Mouse (Mus musculus): ENCODE measurements at regions not wholly inside any gene's neighbourhood (a gene's known extent, or its start where the extent isn't known, plus 50 kb on each side); places are given as distances from the start of the nearest gene placed in this dataset.
"Not testable (repeated sequence)": the region's sequence is repeated elsewhere in the genome, so short reads cannot be mapped to it uniquely, and the experiment has no call there.

DNA sequence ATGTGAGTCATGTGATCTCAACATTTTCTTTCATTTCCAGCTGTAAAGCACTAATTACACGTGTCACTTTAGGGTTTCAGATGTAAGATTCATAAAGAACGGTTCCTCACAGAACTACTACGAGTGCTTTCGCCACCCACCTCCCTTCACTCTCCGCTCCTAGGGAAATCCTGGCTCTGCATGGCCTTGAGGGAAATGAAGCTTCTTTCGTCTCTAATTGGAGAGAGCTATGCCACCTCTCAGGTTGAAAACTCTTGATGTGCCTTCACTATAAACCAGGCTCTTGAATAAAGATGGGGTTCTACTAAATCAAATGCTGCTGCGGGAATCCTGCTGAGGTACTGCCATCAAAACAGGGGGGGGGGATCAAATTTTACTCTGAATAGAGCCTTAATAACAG lies 686.0 kb upstream of the Hs3st1 start:
- Histone ChIP-seq H3K27ac (no peak overlapping the region), H3K4me2 (no peak overlapping the region), H3K4me1 (no peaks in the 10 kb centered on the region), H3K27me3 (no peaks in the 10 kb centered on the region), H3K9me3 (replicated peaks) (no peaks in the 10 kb centered on the region), H3K9ac (no peak overlapping the region), H3K4me3 (replicated peaks) (no peak overlapping the region), H3K36me3 (no peaks in the 10 kb centered on the region)
- no peak for ATAC-seq (replicated peaks; ENCODE audit: low FRiP score)
- 68% methylated on average over 7 of the region's 7 CpGs for WGBS

DNA sequence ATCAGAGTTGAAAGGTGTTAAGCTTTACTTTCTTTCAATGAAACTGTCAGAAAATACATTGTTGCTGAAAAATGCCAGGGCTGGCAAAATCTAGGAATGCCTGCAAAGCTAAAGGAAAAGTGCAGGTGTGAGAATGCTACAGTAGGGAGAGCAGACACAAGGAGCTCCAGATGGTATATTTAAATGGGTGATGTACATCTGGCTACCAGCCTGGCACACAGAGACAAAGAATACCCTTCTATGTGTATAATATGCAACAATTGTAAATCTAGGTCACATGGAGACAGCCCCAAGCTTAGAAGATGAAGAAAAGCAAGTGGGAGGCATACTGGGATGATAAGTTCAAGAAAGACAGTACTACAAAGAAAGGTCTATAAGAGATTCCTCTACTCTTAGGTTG lies 647.4 kb upstream of the Hs3st1 start:
- Histone ChIP-seq H3K27me3 (no peaks in the 10 kb centered on the region), H3K4me3 (replicated peaks) (no peak overlapping the region), H3K4me1 (no peaks in the 10 kb centered on the region), H3K9ac (no peak overlapping the region), H3K27ac (no peak overlapping the region), H3K9me3 (replicated peaks) (no peaks in the 10 kb centered on the region), H3K36me3 (no peaks in the 10 kb centered on the region), H3K4me2 (no peak overlapping the region)
- no peak for ATAC-seq (replicated peaks; ENCODE audit: low FRiP score)

DNA sequence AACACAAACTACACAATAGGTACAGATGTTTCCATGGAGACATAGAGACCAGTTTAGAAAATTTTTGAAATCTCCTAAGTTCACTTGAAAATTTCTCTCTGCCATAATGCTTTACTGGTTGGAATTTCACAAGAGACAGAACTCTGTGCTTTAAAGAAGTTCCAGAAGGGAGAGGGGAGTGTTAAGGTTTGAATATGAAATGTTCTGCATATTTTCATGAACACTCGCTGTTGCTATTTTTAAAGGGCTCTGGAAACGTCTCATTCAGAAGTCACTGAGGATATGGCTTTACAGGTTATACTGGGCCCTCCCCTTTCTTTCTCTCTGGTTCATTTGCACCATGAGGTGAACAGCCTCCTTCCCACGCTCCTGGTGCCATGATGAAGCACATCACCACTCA lies 639.5 kb upstream of the Hs3st1 start:
- Histone ChIP-seq H3K27ac (no peak overlapping the region), H3K4me1 (no peaks in the 10 kb centered on the region), H3K9ac (no peak overlapping the region), H3K27me3 (no peaks in the 10 kb centered on the region), H3K4me3 (replicated peaks) (no peak overlapping the region), H3K4me2 (no peak overlapping the region), H3K9me3 (replicated peaks) (no peaks in the 10 kb centered on the region), H3K36me3 (no peaks in the 10 kb centered on the region)
- WGBS, result 65% methylated on average over 3 of the region's 3 CpGs
- ATAC-seq (replicated peaks; ENCODE audit: low FRiP score), result no peak

DNA sequence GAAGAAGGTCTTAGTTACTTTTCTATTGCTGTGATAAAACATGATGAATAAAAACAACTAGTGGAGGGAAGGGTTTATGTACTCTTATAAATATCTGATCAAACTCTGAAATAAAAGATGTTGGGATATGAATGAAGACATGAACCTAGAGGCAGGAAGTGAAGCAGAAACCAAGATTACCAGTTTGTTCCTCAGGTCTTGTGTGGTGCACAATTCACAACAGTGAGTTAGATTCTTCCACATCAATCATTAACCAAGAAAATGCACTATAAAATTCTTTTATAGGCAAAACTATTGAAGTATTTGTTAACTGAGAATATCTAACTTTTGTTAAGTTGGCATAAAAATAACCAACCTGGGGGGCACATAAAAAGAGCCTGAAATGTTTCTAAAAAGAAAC lies 634.3 kb upstream of the Hs3st1 start:
- H3K9ac ChIP-seq, result no peak overlapping the region
- no peaks in the 10 kb centered on the region for H3K9me3 ChIP-seq (replicated peaks)
- no peak overlapping the region for H3K4me2 ChIP-seq
- no peak overlapping the region for H3K4me3 ChIP-seq (replicated peaks)
- ATAC-seq (replicated peaks; ENCODE audit: low FRiP score), result 0 out of 2 replicates have a peak, but pooled peaks have one; percentile 54
- no peaks in the 10 kb centered on the region for H3K4me1 ChIP-seq
- no peak overlapping the region for H3K27ac ChIP-seq
- H3K36me3 ChIP-seq, result no peaks in the 10 kb centered on the region
- H3K27me3 ChIP-seq, result no peaks in the 10 kb centered on the region

DNA sequence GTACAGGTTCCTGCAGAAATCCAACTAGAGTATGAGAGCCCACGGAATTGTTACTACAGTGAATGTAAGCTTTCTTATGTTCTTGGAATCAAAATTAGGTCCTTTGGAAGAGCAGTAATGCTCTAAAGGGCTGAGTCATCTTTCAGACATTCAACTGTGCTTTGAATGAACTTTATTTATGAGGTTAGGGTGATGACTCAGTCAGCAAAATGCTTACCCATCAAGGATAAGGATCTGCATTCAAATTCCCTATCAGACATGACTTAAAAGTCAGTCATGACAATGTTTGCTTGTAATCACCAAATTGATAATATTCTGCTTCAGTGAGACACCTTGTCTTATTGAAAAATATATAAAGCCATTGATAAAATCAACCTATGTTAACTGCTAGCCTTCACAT lies 611.7 kb upstream of the Hs3st1 start:
- Histone ChIP-seq H3K4me1 (no peaks in the 10 kb centered on the region), H3K27ac (no peak overlapping the region), H3K36me3 (no peaks in the 10 kb centered on the region), H3K9me3 (replicated peaks) (no peaks in the 10 kb centered on the region), H3K9ac (no peak overlapping the region), H3K4me2 (no peak overlapping the region), H3K27me3 (no peaks in the 10 kb centered on the region), H3K4me3 (replicated peaks) (no peak overlapping the region)
- ATAC-seq (replicated peaks; ENCODE audit: low FRiP score), result no peak
- WGBS, result 97% methylated on average over 1 of the region's 1 CpGs

DNA sequence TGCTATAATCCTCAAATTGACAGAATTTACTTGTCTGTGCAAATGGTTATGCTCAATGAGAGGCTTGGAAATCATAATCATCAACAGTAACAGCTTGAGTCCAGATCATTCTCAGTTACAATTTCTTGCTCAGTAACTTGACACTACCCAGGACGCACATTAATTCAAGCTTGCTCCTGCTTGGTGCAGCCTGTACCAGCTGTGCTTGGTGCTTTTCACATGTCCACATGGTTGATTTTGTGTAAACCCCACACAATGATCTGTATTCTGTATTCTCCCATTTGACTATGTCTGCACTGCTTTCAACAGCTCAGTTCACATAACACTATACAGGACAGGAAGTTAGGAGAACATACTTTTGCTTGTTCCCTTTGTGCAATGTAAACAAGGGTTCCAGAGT lies 576.0 kb upstream of the Hs3st1 start:
- no peak for ATAC-seq (replicated peaks; ENCODE audit: low FRiP score)
- 45% methylated on average over 1 of the region's 1 CpGs for WGBS
- Histone ChIP-seq H3K4me3 (replicated peaks) (no peak overlapping the region), H3K9ac (no peak overlapping the region), H3K4me2 (no peak overlapping the region), H3K27ac (no peak overlapping the region), H3K27me3 (no peaks in the 10 kb centered on the region), H3K9me3 (replicated peaks) (no peaks in the 10 kb centered on the region), H3K4me1 (no peaks in the 10 kb centered on the region), H3K36me3 (no peaks in the 10 kb centered on the region)

DNA sequence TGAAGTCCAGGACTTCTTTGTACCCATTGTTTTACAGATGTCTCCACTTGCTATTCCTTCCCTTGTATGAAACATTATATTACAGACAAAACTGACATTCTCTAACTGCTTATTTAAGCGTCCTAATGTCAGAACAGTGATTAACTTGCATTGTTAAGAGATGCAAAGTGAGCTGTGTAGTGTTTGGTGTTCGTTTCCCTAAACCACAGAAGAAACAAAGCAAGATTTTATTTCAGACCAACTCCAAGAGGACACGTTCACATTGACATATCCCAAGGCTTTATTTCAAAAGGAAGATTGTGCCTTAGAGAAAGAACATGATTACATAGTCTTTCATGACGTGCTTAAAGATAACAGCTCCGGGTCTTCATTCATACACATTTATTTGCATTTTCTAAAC lies 553.2 kb upstream of the Hs3st1 start:
- H3K9ac ChIP-seq, result no peak overlapping the region
- H3K4me3 ChIP-seq (replicated peaks), result no peak overlapping the region
- H3K4me2 ChIP-seq, result no peak overlapping the region
- ATAC-seq (replicated peaks; ENCODE audit: low FRiP score), result no peak
- 76% methylated on average over 5 of the region's 5 CpGs for WGBS
- no peaks in the 10 kb centered on the region for H3K9me3 ChIP-seq (replicated peaks)
- H3K4me1 ChIP-seq, result no peaks in the 10 kb centered on the region
- no peaks in the 10 kb centered on the region for H3K27me3 ChIP-seq
- H3K36me3 ChIP-seq, result no peaks in the 10 kb centered on the region
- no peak overlapping the region for H3K27ac ChIP-seq

DNA sequence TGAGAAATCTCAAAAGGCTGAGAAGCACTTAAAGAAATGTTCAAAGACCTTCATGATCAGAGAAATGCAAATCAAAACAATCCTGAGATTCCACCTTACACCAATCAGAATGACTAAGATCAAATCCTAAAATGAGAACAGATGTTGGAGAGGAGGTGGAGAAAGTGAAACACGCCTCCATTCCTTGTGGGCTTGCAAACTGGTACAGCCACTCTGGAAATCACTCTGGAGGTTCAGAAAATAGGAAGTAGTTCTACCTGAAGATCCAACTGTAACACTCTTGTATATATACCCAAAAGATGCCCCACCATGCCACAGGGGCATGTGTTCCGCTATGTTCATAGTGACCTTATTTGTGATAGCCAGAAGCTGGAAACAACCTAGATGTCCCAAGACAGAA lies 549.5 kb upstream of the Hs3st1 start:
- not testable (repeated sequence) for H3K4me2 ChIP-seq; H3K9ac ChIP-seq; ATAC-seq (replicated peaks; ENCODE audit: low FRiP score); H3K4me1 ChIP-seq; H3K9me3 ChIP-seq (replicated peaks); H3K4me3 ChIP-seq (replicated peaks); H3K36me3 ChIP-seq; H3K27me3 ChIP-seq; H3K27ac ChIP-seq
- 93% methylated on average over 2 of the region's 2 CpGs for WGBS

DNA sequence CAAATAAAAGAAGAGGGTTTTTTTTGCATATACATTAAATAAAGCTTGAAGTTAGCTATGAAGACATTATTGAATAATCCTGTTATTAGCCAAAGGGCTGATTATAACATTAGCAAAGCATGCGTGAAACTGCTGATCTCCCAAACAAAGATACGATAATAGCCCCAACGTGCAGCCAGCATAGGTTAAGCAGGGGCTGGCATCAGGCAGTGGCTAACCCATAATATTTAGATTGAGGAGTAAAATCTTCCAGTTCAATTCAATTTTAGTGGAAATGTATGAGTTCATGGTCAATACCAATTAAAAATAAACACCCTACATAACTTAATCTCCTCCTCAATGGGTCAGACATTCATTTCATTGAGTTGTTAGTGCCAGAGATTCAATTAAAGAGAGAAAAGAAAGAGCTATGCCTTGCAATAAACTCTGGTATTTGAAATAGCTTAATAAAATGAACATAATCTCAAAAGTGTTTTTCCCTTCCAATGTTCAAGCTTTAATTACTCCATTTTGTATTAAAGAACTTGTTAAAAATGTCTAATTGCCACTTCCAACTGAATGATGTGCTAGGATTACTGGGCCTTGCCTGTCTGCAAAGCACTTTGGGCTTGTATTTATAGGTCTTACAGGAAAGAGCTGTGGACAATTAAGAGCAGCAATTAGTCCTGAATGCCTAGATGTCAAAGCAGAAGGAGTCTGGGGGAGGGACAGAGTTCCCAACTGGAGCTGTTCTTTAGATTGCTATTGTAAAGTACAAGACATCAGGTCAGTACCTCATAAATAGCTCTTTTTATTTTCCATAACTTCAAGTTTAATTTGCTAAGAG lies 539.8 kb upstream of the Hs3st1 start:
- H3K4me2 ChIP-seq, result no peak overlapping the region
- no peaks in the 10 kb centered on the region for H3K27me3 ChIP-seq
- H3K9ac ChIP-seq, result no peak overlapping the region
- H3K4me1 ChIP-seq, result no peaks in the 10 kb centered on the region
- 81% methylated on average over 3 of the region's 3 CpGs for WGBS
- H3K36me3 ChIP-seq, result no peaks in the 10 kb centered on the region
- no peak for ATAC-seq (replicated peaks; ENCODE audit: low FRiP score)
- no peak overlapping the region for H3K4me3 ChIP-seq (replicated peaks)
- H3K27ac ChIP-seq, result no peak overlapping the region
- no peaks in the 10 kb centered on the region for H3K9me3 ChIP-seq (replicated peaks)

DNA sequence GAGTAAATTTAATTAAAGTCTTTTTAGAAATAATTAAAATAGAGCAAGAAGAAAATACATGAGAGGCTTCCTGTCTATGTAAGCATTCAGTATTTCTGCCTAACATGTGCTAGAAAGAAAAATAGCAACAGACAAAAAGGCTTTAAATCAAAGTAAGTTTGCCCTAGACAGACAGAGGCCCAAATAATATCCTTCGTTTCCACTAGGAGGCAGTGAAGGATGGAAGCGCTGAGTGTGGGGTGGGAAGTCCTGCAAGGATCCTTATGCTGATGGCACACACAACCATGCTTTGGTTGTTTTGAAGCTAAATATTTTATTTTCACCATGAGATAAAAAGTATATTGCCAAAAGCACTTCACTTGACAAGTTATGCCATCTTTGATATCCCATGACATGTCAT lies 527.1 kb upstream of the Hs3st1 start:
- ATAC-seq (replicated peaks; ENCODE audit: low FRiP score), result no peak
- 38% methylated on average over 2 of the region's 2 CpGs for WGBS
- H3K9me3 ChIP-seq (replicated peaks), result no peaks in the 10 kb centered on the region
- H3K36me3 ChIP-seq, result no peaks in the 10 kb centered on the region
- no peak overlapping the region for H3K4me3 ChIP-seq (replicated peaks)
- H3K27ac ChIP-seq, result no peak overlapping the region
- no peaks in the 10 kb centered on the region for H3K27me3 ChIP-seq
- H3K9ac ChIP-seq, result no peak overlapping the region
- H3K4me1 ChIP-seq, result no peaks in the 10 kb centered on the region
- no peak overlapping the region for H3K4me2 ChIP-seq

DNA sequence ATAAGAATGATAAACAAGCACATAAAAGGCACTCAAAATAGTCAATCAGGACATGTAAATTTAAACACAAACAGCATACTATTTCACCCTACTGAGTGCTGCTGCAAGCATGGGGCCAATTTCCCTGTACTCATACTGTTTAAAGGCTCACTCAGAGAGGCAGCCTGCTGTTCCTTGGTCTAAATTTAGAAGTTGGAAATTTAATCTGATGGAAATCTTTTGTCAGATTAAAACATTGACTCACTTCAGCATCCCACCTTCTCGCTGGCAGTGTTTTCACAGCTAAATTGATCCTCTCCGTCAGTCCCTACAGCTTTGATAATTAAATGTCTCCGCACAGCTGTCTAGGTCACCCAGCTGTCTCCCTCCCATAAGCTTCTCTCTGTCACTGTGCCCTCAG lies 491.4 kb upstream of the Hs3st1 start:
- no peak overlapping the region for H3K9ac ChIP-seq
- ATAC-seq (replicated peaks; ENCODE audit: low FRiP score), result no peak
- no peak overlapping the region for H3K27ac ChIP-seq
- H3K4me2 ChIP-seq, result no peak overlapping the region
- WGBS, result 65% methylated on average over 3 of the region's 3 CpGs
- no peaks in the 10 kb centered on the region for H3K36me3 ChIP-seq
- H3K4me3 ChIP-seq (replicated peaks), result no peak overlapping the region
- H3K4me1 ChIP-seq, result no peaks in the 10 kb centered on the region
- no peaks in the 10 kb centered on the region for H3K9me3 ChIP-seq (replicated peaks)
- H3K27me3 ChIP-seq, result no peaks in the 10 kb centered on the region

Measured in kidney, embryonic 15.5 days (tissue).